Mouse (Mus musculus): Measurements from ENCODE around the gene Cc2d2b.
A peak's percentile ranks its signal among the peaks of the same experiment; 100 is the strongest.

Gene Cc2d2b

GRCm38 (mm10) chr19:40831416-40832201 is 83.1 kb downstream of the Cc2d2b start:
- no peak for DNase-seq (ENCODE audit: low read depth in 1 of 2, low spot score in 2 of 2)

DNA sequence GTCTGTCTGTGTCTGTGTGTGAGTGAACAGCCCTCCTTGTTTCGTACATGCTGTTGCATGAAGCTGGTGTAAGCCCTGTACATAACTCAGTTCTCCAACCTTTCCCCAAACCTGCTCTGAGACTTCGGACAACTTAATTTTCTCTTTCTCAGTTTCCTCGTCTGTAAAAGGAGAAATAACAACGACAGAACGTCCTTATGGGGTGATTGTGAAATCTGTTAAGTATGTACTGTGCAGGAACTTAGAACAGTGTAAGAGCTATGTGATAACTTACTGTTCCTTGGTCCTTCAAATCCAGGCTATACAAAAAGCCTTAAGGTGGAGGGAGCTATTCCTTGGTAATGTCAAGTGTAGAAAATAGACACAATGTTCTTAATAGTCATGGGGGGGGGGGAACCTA is 83.8 kb downstream of the Cc2d2b start:
- no peak for DNase-seq (ENCODE audit: low read depth in 1 of 2, low spot score in 2 of 2)

- DNase-seq (ENCODE audit: low read depth in 1 of 2, low spot score in 2 of 2): no peak
Measured at GRCm38 (mm10) chr19:40834436-40834835, 85.9 kb downstream of the Cc2d2b start.

GRCm38 (mm10) chr19:40838205-40838604 is 89.7 kb downstream of the Cc2d2b start:
- no peak for DNase-seq (ENCODE audit: low read depth in 1 of 2, low spot score in 2 of 2)

DNA sequence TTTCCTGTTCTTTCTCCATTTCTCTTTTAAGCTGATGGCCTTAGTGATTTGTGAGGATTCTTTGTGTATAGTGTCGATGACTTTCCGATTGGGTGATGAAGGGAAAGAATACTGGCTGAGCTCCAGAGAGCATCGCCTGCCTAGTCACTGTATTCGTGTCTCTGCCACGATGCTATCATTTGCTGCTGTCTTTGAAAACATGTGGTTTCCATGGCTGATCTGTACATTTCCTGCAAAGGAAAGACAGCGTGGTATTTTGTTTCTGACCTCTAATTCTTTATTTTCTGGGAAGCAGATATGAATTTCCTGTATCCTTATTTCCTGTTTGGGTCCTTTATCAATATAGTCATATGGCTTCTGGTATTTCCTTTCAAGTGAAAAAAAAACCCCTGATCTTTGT is 91.8 kb downstream of the Cc2d2b start:
- no peak for DNase-seq (ENCODE audit: low read depth in 1 of 2, low spot score in 2 of 2)

DNA sequence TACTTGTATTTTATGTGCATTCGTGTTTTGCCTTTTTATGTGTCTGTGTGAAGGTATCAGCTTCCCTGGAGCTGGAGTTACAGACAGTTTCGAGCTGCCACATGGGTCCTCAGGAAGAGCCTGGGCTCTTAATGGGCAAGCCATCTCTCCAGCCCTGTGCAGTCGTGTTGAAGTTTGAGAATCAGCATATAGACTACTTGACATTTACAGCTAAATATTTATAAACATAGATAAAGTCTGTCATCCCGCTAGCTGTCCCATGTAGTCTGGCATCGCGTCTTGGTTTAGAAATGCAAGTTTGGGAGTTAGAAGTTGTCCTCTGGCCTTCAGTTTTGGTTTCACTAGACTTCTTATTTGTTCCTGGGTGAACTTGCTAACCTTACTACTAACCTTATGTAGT is 92.5 kb downstream of the Cc2d2b start:
- no peak for DNase-seq (ENCODE audit: low read depth in 1 of 2, low spot score in 2 of 2)

DNA sequence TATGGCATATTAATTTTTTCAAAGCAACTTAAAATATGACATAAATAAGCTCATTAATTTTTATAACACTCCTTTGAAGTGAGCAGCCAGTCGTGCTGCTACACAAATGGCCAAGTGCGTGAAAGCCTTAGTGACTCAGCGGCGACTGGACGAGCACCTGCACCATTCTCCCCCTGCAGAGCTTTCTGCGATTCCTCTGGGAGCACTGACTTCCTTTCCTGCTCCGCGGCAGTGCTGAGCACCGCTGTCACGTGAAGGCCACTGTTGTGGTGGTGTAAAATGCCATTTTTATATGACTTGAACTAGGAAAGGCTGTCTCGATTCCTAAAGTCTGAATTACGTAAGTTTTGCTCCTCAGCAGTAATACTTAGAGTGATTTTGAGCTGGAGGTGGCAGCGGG is 93.0 kb downstream of the Cc2d2b start:
- no peak for DNase-seq (ENCODE audit: low read depth in 1 of 2, low spot score in 2 of 2)

DNA sequence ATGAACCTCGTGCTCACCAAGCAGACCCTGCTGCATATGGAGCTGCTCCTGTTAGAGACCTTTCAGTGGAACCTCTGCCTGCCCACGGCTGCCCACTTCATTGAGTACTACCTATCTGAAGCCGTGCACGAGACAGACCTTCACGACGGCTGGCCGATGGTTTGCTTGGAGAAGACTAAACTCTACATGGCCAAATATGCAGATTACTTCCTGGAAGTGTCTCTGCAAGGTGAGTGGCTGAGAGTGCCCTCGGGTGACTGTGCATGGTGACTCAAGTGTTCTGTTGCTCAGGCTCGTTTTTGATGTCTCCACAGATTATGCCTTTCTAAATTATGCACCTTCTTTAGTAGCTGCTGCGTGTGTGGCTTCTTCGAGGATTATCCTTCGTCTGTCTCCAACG is 96.2 kb downstream of the Cc2d2b start:
- no peak for DNase-seq (ENCODE audit: low read depth in 1 of 2, low spot score in 2 of 2)

DNA sequence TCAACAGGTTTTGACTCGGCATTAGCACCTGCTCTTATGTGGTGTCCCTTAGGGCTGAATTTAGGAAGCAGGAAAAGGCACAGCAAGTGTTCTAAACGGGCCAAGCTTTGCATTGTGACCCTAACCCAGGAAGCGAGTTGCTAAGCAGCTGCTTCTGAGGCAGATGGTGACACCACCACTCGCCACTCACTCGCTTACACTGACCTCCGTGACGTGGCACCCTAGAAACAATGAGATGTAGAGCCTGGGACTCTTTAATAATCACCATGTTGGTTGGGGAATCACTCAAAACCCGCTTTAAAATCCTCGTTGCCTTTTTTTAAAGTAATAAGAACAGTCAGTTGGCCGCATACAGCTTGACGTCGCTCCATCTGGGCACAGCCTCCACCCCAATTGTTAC is 100.8 kb downstream of the Cc2d2b start:
- no peak for DNase-seq (ENCODE audit: low read depth in 1 of 2, low spot score in 2 of 2)

- DNase-seq (ENCODE audit: low read depth in 1 of 2, low spot score in 2 of 2): no peak
Measured at GRCm38 (mm10) chr19:40859555-40859954, 111.0 kb downstream of the Cc2d2b start.

DNA sequence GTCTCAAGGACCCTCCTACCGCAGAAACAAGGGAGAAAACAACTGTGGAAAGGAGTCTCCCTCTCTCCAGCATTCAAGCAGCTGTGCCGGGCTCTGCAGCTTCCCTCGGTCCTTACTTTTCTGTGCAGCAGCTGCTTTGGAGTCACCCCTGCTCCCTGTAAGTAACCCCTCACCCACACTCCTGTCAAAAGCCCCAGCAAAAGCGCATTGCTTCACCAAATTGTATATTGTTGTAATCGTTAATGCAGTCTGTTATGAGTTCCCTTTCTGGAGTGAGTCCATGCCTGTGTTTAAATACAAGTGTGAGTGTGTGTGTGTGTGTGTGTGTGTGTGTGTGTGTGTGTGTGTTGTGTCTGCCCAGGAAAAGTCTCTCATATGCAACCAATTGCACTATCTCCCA is 119.7 kb downstream of the Cc2d2b start:
- DNase-seq (ENCODE audit: low read depth in 1 of 2, low spot score in 2 of 2): no peak

DNA sequence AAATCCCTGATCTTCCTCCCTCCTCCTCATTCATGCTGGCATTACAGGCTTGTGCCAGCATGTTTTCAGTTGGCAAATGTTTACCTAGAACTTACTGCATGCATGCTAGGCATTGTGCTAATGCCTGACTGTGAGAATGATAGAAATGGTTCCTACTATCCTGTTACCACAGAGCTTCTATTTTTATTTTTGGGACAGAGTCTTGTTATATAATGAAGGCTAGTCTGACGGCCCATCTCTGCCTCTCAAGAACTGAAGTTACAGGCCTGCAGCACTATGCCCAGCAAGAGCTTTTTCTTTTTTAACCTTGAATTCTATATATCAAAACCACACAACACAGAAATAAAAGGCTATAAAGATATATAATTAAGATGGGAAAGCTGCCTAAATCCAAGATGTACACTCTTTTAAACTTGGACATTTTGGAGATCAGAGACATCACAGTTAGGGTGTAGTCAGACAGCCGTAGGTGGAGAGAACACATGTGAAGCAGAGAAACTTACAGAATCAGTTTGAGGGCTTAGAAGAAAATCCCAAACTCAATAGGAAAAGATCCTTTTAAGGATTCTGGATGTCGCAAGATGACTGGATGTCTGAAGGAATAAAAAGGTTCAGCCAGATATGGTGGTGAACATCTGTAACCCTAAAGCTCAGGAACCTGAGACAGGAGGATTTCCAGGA is 121.0 kb downstream of the Cc2d2b start:
- DNase-seq (ENCODE audit: low read depth in 1 of 2, low spot score in 2 of 2): no peak

GRCm38 (mm10) chr19:40872955-40873665 is 124.6 kb downstream of the Cc2d2b start:
- DNase-seq (ENCODE audit: low read depth in 1 of 2, low spot score in 2 of 2): peak; percentile 66 to 84

Measured in monocyte, adult 2 months (primary cell).